Mouse (Mus musculus) stomach, embryonic 14.5 days (tissue): ENCODE measurements around the gene Xrn1. TPM values are rescaled to one million over a fixed set of nuclear protein-coding genes. Genes with fewer than 3 reads are reported as not detected.
"Not testable (repeated sequence)": the region's sequence is repeated elsewhere in the genome, so short reads cannot be mapped to it uniquely, and the experiment has no call there.

Experiments
- ATAC-seq: fragments of 200-750 bp; cut with Nextera tagmentation; 2 replicates; pipeline ENCODE4 v1.8.0; 2017; ENCODE audit warnings: low read depth, moderate TSS enrichment; ENCODE audit not compliant: insufficient number of reproducible peaks, insufficient read depth, low FRiP score
- H3K27ac ChIP-seq: fragments of 300-500 bp; sonication (generic); 2 replicates; pipeline ENCODE4 v1.5.1; 2014; ENCODE audit warnings: mild to moderate bottlenecking, low read length, moderate library complexity, mixed read lengths
- H3K27me3 ChIP-seq: fragments of 300-500 bp; sonication (generic); 2 replicates; pipeline ENCODE4 v1.6.1; 2014; ENCODE audit warnings: low read length, control low read depth, mixed read lengths; ENCODE audit not compliant: control insufficient read depth, insufficient read depth
- H3K36me3 ChIP-seq: fragments of 300-500 bp; sonication (generic); 2 replicates; pipeline ENCODE4 v1.6.1; 2014; ENCODE audit warnings: mild to moderate bottlenecking, control low read depth, low read length, moderate library complexity, mixed read lengths; ENCODE audit not compliant: control insufficient read depth, insufficient read depth
- H3K4me1 ChIP-seq: fragments of 300-500 bp; sonication (generic); 2 replicates; pipeline ENCODE4 v1.6.1; 2014; ENCODE audit warnings: low read length, control low read depth, mixed read lengths; ENCODE audit not compliant: control insufficient read depth, insufficient read depth
- H3K4me2 ChIP-seq: fragments of 300-500 bp; sonication (generic); replicated peaks from 2 replicates; pipeline ENCODE4 v1.6.1; 2014; ENCODE audit warnings: low read depth, low read length, control low read depth
- H3K4me3 ChIP-seq: fragments of 300-500 bp; sonication (generic); 2 replicates; pipeline ENCODE4 v1.5.1; 2014; ENCODE audit warnings: low read depth, low read length, control low read depth
- H3K9ac ChIP-seq: fragments of 300-500 bp; sonication (generic); replicated peaks from 2 replicates; pipeline ENCODE4 v1.6.1; 2014; ENCODE audit warnings: low read depth, mild to moderate bottlenecking, control low read depth, low read length, moderate library complexity, mixed read lengths
- H3K9me3 ChIP-seq: fragments of 300-500 bp; sonication (generic); 2 replicates; pipeline ENCODE4 v1.6.1; 2016; ENCODE audit warnings: low read depth, low read length, control low read depth; ENCODE audit not compliant: control insufficient read depth
- WGBS: fragments of 180-500 bp; shearing (Covaris S2); extraction: QIAGEN DNeasy Blood & Tissue Kit; methylation state at CpG from one replicate; pipeline ENCODE4 v1.1.7; 2014; 5-methylcytosine and 5-hydroxymethylcytosine counted together
- polyA plus RNA-seq: library from polyadenylated mRNA; unstranded; fragments of >200 nt; fragmentation: Nextera tagmentation; extraction: Ambion mirVana; gene quantifications from 2 replicates; pipeline ENCODE4 v1.2.1, GENCODE M21; 2014

Gene Xrn1
- polyA plus RNA-seq, 1 experiment from 2014 or later = 30.7 TPM

DNA sequence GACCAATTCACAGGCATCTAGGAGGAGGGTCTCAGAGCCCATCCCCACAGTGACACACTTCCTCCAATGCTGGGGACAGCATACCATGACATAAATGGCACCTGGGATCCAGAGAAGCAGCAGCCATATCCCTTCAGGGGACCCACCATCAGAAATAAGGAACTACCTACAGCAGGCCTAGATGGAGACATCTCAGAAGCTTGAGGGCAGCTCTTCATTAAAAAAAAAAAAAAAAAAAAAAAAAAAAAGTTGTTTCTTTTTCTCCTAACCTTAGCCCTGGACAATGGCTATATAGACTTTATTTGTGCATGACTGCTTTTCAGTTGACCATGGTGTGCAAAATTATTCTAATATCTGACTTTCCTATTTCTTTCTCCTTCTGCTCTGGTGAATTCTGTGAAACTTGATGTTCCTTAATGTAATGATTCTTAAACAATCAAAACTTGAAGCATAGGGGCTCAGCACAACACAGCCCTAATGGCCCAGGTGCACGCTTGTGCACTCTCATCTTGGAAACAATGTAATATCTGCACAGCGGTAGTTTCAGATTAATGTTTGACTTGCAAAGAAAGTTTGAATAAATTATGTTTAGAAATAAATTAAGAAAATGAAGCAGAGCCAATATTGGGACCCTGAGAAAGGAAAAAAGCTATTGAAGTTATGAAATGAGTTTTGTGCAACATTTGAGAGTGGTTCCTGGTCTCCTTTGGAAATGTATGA lies 108.7 kb downstream of the Xrn1 start:
- no peaks in the 10 kb centered on the region for H3K27me3 ChIP-seq
- no peaks in the 10 kb centered on the region for H3K4me1 ChIP-seq
- WGBS = 66% methylated on average over 2 of the region's 2 CpGs
- no peak for ATAC-seq
- no peak overlapping the region for H3K9ac ChIP-seq
- peaks cover 7% of the 10 kb centered on the region; the same call in 1 of the 2 replicates for H3K36me3 ChIP-seq
- no peak overlapping the region for H3K4me3 ChIP-seq
- H3K27ac ChIP-seq = no peak overlapping the region
- no peaks in the 10 kb centered on the region for H3K9me3 ChIP-seq
- H3K4me2 ChIP-seq = no peak overlapping the region

DNA sequence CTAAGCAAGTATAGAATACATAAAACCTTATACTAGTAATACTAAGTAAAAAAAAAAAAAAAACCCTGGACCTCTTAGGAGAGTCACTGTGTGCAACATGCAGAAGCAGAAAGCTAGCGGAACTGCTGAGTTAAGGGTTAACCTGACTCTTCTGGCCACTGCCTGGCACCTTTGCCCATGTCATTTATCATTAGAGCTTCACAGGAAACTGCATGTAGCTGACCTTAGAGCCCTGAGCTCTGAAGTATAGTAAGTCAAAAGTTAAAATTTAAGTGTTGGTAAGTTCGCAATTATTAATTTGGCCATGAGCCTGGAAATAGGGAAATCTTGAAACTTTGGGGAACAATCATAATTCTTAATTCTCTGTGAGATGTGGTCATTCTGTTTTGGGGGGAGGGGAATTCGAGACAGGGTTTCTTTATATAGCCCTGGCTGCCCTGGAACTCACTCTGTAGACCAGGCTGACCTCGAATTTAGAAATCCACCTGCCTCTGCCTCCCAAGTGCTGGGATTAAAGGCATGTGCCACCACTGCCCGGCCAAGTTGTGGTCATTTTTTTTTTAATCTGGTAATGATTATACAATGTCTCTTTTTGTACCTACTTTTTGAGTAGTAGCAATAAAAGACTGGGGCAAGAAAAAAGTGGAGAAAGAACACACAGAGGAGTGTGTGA lies 109.4 kb downstream of the Xrn1 start:
- no peaks in the 10 kb centered on the region; the same call in 1 of the 2 replicates for H3K36me3 ChIP-seq
- WGBS = 64% methylated on average over 5 of the region's 5 CpGs
- ATAC-seq = no peak
- H3K27ac ChIP-seq = no peak overlapping the region
- no peaks in the 10 kb centered on the region for H3K27me3 ChIP-seq
- no peaks in the 10 kb centered on the region for H3K9me3 ChIP-seq
- H3K4me1 ChIP-seq = no peaks in the 10 kb centered on the region
- H3K4me3 ChIP-seq = no peak overlapping the region
- H3K9ac ChIP-seq = no peak overlapping the region
- H3K4me2 ChIP-seq = no peak overlapping the region

DNA sequence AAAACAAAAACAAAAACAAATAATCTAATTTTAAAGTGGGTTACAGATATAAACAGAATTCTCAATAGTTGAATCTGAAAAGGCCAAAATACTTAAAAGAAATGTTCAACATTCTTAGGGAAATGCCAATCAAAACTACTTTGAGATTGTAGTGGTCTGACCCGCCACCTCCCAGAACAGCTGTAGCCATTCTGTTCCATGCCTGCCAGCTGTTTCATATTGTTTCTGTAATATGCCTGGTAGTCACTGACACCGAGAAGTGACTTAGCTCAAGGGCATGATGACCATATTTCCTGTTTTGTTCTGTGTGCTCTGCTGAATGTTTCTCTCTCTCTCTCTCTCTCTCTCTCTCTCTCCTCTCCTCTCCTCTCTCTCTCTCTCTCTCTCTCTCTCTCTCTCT lies 112.9 kb downstream of the Xrn1 start:
- no peaks in the 10 kb centered on the region for H3K36me3 ChIP-seq
- WGBS = 60% methylated on average over 2 of the region's 2 CpGs
- no peak overlapping the region for H3K4me2 ChIP-seq
- H3K9me3 ChIP-seq = no peaks in the 10 kb centered on the region
- no peak overlapping the region for H3K9ac ChIP-seq
- ATAC-seq = no peak
- H3K4me1 ChIP-seq = no peaks in the 10 kb centered on the region
- H3K27me3 ChIP-seq = no peaks in the 10 kb centered on the region
- H3K4me3 ChIP-seq = no peak overlapping the region
- no peak overlapping the region for H3K27ac ChIP-seq

DNA sequence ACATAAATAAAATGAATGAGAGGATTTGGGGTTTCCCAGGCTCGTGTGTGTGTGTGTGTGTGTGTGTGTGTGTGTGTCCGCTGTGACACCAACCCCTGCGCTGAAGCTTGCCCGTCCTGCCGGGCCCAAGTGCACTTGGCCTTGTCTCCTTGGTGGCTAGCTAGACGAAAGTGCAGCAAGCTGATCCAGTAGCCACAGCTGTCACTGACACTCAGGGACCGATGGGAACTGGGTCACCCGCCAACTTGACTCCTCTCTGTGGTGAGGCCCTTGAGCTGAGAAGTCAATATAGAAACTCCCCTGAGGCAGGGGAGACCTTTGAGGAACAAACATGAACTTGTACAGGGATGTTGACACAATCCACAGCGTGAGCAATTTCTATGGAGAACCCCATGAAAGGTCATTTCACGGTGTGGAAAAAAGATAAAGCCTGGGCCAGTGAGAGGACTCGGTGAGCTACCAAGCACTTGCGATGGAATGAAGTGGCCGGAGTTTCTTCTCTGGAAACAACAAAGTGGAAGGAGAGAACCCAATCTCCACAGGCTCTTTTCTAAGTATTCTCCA lies 124.3 kb downstream of the Xrn1 start:
- Histone ChIP-seq H3K9ac (no peak overlapping the region), H3K4me2 (no peak overlapping the region), H3K4me1 (no peaks in the 10 kb centered on the region), H3K27me3 (no peaks in the 10 kb centered on the region), H3K4me3 (no peak overlapping the region), H3K27ac (no peak overlapping the region), H3K9me3 (no peaks in the 10 kb centered on the region), H3K36me3 (no peaks in the 10 kb centered on the region)
- peak; percentile 74 for ATAC-seq
- 83% methylated on average over 13 of the region's 13 CpGs for WGBS

DNA sequence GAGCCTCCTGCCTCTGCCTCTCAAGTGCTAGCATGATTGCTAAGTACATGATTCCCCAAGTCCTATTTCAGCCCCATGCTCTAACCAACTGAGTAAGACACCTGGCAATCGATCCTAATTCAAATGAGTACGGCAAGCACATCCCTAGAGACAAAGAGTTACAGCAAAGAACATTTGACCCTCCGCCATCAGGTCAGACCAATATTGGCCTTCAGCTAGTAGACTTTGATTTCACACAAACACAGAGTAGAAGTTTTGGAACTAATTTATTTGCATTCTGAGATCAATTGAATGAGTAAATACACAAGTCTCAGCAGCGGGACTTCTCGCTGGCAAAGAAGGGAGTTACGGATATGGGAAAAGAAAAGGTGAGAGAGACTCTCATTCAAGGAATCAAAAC lies 130.7 kb downstream of the Xrn1 start:
- Histone ChIP-seq H3K4me1 (no peaks in the 10 kb centered on the region), H3K9me3 (no peaks in the 10 kb centered on the region), H3K27me3 (no peaks in the 10 kb centered on the region), H3K9ac (no peak overlapping the region), H3K36me3 (no peaks in the 10 kb centered on the region), H3K27ac (no peak overlapping the region), H3K4me3 (no peak overlapping the region), H3K4me2 (no peak overlapping the region)
- WGBS = 73% methylated on average over 6 of the region's 6 CpGs
- no peak for ATAC-seq

DNA sequence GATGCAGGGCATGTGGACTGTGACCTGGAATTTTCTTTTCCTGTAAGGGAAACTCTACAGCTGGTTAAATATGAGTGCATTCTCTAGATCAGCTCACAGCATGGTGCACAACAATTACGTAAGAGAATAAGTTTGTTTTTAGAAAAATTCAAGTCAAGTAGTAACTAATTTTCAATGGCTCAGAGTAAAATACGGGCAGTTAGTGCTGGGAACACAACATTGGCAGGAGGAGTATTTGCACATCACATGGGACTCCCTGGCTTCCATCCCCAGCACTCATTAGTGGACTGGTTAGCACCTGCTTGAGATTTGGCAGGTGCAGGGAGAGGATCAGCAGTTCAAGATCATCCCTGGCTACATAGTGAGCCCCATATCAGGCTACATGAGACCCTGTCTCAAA lies 133.1 kb downstream of the Xrn1 start:
- no peaks in the 10 kb centered on the region for H3K27me3 ChIP-seq
- H3K4me1 ChIP-seq = no peaks in the 10 kb centered on the region
- H3K4me3 ChIP-seq = no peak overlapping the region
- H3K9me3 ChIP-seq = no peaks in the 10 kb centered on the region
- no peaks in the 10 kb centered on the region for H3K36me3 ChIP-seq
- no peak overlapping the region for H3K27ac ChIP-seq
- H3K4me2 ChIP-seq = no peak overlapping the region
- WGBS = 87% methylated on average over 2 of the region's 2 CpGs
- H3K9ac ChIP-seq = no peak overlapping the region
- no peak for ATAC-seq

DNA sequence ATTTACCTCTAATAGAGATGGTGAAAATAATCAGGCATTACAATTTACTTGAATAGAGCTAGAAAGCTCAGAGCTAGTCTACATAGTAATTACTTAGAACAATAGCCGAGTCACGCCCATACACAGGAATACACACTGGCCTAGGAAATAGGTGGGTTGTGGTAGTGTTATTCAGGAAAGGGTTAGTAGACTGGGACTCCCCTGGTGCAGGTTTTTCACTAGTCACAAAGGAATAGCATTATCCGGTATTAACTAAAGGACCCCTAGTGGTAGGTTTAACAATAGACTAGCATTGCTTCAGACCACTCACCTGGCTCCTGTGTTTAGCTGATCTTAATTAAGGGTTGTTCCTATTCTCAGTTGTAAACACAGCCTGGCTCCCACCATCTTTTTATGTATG lies 133.9 kb downstream of the Xrn1 start:
- not testable (repeated sequence) for ATAC-seq, H3K4me1 ChIP-seq, H3K9ac ChIP-seq, H3K4me2 ChIP-seq, H3K9me3 ChIP-seq, H3K27ac ChIP-seq, H3K4me3 ChIP-seq, H3K36me3 ChIP-seq, H3K27me3 ChIP-seq
- WGBS = 86% methylated on average over 3 of the region's 3 CpGs

DNA sequence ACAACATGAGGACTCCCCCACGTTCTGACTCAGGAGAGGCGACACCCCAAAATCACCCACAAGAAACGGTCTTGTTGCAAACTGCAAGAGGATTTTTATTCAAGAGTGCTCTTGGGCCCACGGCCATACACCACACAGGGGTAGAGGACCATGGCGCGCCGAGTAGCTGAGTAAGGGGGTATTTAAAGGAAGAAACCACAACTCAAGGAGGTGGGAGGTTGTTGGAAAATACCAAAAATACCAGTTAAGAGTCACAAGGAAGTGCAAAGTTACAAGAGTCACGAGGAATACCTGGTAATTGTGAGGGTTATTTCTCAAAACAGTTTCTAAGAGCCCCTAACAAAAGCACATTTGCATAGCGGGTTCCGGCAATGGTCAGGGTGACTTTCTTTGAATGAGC lies 138.1 kb downstream of the Xrn1 start:
- WGBS = 90% methylated on average over 10 of the region's 10 CpGs

More for the DNA sequence above, 138.1 kb downstream of the Xrn1 start:
- not testable (repeated sequence) for H3K9me3 ChIP-seq, H3K27me3 ChIP-seq, H3K9ac ChIP-seq, H3K4me3 ChIP-seq, ATAC-seq, H3K4me2 ChIP-seq, H3K36me3 ChIP-seq, H3K4me1 ChIP-seq, H3K27ac ChIP-seq
